Mouse (Mus musculus) olfactory bulb, adult 2 months (tissue): Measurements from ENCODE around the gene Acot3. TPM values are rescaled to one million over a fixed set of nuclear protein-coding genes. Genes with fewer than 3 reads are reported as not detected.
"Not testable (repeated sequence)": the region's sequence is repeated elsewhere in the genome, so short reads cannot be mapped to it uniquely, and the experiment has no call there.

ENCODE experiments used
- H3K27ac ChIP-seq: fragments of 200-500 bp; 2 replicates; pipeline ENCODE4 v1.5.1; 2012; ENCODE audit warnings: low read depth, low read length; ENCODE audit not compliant: insufficient read depth
- H3K4me1 ChIP-seq: fragments of 200-500 bp; 2 replicates; pipeline ENCODE4 v1.6.1; 2012; ENCODE audit warnings: low read length; ENCODE audit not compliant: control insufficient read depth, insufficient read depth
- H3K4me3 ChIP-seq: fragments of 200-500 bp; 2 replicates; pipeline ENCODE4 v1.5.1; 2012; ENCODE audit warnings: mild to moderate bottlenecking, low read depth, low read length, moderate library complexity; ENCODE audit not compliant: insufficient read depth
- CTCF ChIP-seq: fragments of 200-500 bp; IDR thresholded peaks from 2 replicates; pipeline ENCODE4 v1.5.1; 2012; ENCODE audit warnings: low read depth, mild to moderate bottlenecking, low read length, moderate library complexity; ENCODE audit not compliant: insufficient read depth
- POLR2A ChIP-seq: fragments of 200-500 bp; IDR thresholded peaks from 2 replicates; pipeline ENCODE4 v1.6.1; 2012; ENCODE audit warnings: mild to moderate bottlenecking, low read depth, low read length, moderate library complexity; ENCODE audit not compliant: insufficient read depth
- WGBS: fragments of 180-500 bp; shearing (Covaris S2); methylation state at CpG from one replicate; pipeline ENCODE4 v1.1.7; 2018; 5-methylcytosine and 5-hydroxymethylcytosine counted together
- polyA plus RNA-seq: library from polyadenylated mRNA; stranded (reverse); fragments of >200 nt; gene quantifications from 2 replicates; pipeline ENCODE4 v1.2.4, GENCODE M21; 2012; ENCODE audit warnings: low replicate concordance; ENCODE audit not compliant: missing spikeins, insufficient read depth, insufficient read length

Gene Acot3
- polyA plus RNA-seq, 1 experiment, result not detected

DNA sequence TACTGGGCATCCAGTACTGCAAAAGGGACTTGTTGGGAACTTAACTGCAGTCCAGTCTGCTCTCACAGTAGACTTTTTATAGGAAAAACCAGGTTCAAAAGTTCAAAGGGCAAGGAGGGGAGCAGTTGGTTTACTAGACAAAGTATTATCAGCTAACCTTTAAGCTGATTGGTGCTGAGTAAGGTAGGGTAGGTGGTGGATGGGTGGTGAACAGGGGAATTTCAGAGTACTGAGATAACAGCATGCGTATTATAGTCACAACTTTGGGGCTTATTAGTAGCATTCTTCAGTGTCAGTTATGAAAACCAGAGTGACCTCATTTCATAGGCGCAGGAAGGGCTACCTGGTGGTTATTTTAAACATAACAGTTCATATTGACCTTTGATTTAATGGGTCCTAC lies 47.7 kb downstream of the Acot3 start:
- TF ChIP-seq CTCF (no peak), POLR2A (no peak)
- no peak overlapping the region for H3K4me3 ChIP-seq
- WGBS, result 98% methylated on average over 2 of the region's 2 CpGs
- no peaks in the 10 kb centered on the region for H3K4me1 ChIP-seq
- no peak overlapping the region for H3K27ac ChIP-seq

DNA sequence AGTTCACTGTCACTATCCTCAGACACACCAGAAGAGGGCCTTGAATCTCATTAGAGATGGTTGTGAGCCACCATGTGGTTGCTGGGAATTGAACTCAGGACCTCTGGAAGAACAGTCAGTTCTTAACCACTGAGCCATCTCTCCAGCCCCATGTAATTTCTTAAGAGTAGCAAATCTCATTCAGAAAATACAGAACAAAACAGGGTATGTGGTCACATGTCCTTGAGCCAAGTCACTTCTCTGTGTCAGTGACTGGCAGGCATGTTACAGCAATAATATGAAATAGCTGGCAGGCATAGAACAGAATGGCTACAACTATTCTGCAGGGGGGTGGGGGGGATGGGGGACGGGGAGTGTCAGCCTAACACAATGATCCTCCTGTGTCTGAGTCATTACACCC lies 48.1 kb downstream of the Acot3 start:
- no peaks in the 10 kb centered on the region for H3K4me1 ChIP-seq
- H3K4me3 ChIP-seq, result no peak overlapping the region
- H3K27ac ChIP-seq, result no peak overlapping the region
- 11% methylated on average over 1 of the region's 1 CpGs for WGBS
- TF ChIP-seq POLR2A, result no peak
- TF ChIP-seq CTCF, result no peak

DNA sequence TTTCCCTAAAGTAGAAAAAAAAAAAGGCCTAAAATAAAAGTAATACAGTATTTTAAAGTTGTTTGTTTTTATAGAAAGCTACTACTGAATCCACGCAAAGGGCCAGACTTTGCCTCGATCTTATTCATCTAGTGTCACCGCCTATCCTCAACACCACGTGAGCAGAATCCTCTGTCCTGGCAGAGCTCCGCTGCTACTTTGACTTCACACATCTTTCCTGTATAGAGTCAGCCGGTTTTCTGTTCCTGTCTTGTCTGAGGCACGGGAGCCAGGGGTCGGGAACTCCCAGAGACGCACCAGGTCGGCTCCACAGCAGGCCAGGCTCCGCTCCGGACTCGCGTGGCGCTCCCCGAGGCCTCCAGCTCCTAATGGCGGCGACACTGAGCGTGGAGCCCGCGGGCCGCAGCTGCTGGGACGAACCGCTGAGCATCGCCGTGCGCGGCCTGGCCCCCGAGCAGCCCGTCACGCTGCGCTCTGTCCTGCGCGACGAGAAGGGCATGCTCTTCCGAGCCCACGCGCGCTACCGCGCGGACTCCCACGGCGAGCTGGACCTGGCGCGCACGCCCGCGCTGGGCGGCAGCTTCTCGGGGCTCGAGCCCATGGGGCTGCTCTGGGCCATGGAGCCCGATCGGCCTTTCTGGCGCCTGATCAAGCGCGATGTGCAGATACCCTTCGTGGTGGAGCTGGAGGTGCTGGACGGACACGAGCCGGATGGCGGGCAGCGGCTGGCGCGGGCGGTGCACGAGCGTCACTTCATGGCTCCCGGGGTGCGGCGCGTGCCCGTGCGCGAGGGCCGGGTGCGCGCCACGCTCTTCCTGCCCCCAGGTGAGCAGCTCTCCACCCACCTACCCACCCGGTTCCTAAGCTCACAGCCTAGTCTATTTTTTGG lies 48.9 kb downstream of the Acot3 start, which contains the start of gene Acot6:
Gene Acot6, plus strand, starts transcription at position 51 of the 889 bp plus-strand sequence.
- Histone ChIP-seq H3K4me3 (peak within 1 kb of the TSS; percentile 69), H3K27ac (peak within 1 kb of the TSS; percentile 87)
- under 1% methylated on average over 80 of the region's 80 CpGs for whole genome bisulfite sequencing
- not testable (repeated sequence) for H3K4me1 ChIP-seq

DNA sequence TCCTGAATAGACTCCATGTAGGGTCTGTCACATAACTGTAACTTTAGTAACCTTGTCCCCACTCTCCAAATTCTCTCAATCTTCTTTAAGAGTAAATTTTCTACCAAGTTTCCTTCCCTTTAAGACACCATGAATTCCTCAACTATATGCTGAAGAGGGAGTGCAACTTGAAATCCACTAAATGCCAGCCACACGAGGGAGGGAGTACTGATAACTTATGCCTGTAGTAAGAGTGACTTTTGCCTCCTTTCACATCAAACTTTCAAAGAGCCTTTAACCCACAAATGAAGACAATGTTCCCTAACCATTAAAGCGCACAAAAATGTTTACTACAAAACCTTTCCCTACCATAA lies 49.5 kb downstream of the Acot3 start:
- no peaks in the 10 kb centered on the region for H3K4me1 ChIP-seq
- peak overlapping the region; percentile 69 for H3K4me3 ChIP-seq
- WGBS, result 52% methylated on average over 2 of the region's 2 CpGs
- no peak for TF ChIP-seq CTCF
- no peak for TF ChIP-seq POLR2A
- H3K27ac ChIP-seq, result peak overlapping the region; percentile 87; the same call in 1 of the 2 replicates

DNA sequence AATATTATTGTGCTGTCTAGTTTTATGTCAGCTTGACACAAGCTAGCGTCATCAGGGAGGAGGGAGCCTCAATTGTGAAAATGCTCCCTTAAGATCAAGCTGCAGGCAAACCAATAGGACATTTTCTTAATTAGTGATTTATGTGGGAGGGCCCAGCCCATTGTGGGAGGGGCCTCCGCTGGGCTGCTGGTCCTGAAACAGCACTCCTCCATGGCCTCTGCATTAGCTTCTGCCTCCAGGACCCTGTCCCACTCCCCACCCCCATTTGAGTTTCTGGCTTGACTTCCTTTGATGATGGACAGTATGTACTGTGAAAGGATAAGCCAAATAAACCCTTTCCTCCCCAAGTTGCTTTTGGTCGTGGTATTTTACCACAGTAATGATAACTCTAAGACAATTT lies 55.1 kb downstream of the Acot3 start:
- 92% methylated on average over 3 of the region's 3 CpGs for WGBS
- no peak overlapping the region for H3K27ac ChIP-seq
- no peaks in the 10 kb centered on the region for H3K4me1 ChIP-seq
- TF ChIP-seq POLR2A, result no peak
- no peak for TF ChIP-seq CTCF
- H3K4me3 ChIP-seq, result no peak overlapping the region

DNA sequence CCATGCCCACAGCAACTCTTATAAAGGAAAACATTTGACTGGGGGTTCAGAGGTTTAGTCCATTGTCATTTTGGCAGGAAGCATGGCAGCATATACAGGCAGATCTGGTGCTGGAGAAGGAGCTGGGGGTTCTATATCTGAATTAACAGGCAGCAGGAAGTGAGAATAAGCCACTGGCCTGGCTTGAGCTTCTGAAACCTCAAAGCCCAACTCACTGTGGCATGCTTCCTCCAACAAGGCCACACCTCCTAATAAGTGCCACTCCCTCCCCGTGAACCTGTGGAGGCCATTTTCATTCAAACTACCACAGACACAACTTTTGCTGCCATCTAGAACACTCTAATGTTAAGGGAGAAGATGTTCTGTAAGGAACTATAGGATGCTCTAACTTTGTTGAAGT lies 55.7 kb downstream of the Acot3 start:
- Histone ChIP-seq H3K27ac (no peak overlapping the region), H3K4me3 (no peak overlapping the region), H3K4me1 (no peaks in the 10 kb centered on the region)
- WGBS, result 77% methylated on average over 1 of the region's 1 CpGs
- TF ChIP-seq POLR2A, result no peak
- TF ChIP-seq CTCF, result no peak

DNA sequence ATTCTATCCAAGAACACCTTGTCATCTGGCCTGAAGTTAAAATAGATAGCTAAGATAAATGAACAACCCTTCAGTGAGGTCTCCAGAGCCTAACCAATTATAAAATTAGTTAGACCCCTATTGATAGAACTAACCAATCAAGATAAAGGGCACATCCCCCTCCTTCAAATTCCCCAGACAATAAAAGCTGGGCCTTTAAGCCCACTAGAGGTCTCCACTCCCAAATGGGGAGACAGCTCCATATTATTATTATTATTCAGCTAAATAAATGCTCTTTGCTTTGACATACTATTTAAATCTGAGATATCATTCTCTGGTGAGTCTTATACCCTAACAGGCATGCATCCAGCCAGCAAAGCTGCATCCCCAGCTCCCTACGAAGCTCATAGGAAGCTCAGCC lies 58.0 kb downstream of the Acot3 start:
- no peaks in the 10 kb centered on the region for H3K4me1 ChIP-seq
- 82% methylated on average over 1 of the region's 1 CpGs for WGBS
- no peak overlapping the region for H3K4me3 ChIP-seq
- H3K27ac ChIP-seq, result no peak overlapping the region
- TF ChIP-seq POLR2A, result no peak
- no peak for TF ChIP-seq CTCF

Other genes starting within 250 kb of the Acot3 start
- not detected in 2 replicates for gene Numb, start 130.2 kb upstream of the Acot3 start, polyA plus RNA-seq
- gene Riox1, start 101.5 kb upstream of the Acot3 start, polyA plus RNA-seq, result not detected in 2 replicates
- gene Heatr4, start 67.3 kb upstream of the Acot3 start, polyA plus RNA-seq, result not detected in 2 replicates
- gene Acot2, start 64.3 kb upstream of the Acot3 start, polyA plus RNA-seq, result not detected in 2 replicates
- not detected in 2 replicates for gene Acot1, start 42.7 kb upstream of the Acot3 start, polyA plus RNA-seq
- not detected in 2 replicates for gene Acot4, start 13.8 kb upstream of the Acot3 start, polyA plus RNA-seq
- not detected in 2 replicates for gene Gm49366, start 13.2 kb upstream of the Acot3 start, polyA plus RNA-seq
- not detected in 2 replicates for gene Acot5, start 17.2 kb downstream of the Acot3 start, polyA plus RNA-seq
- gene Acot6, start 48.5 kb downstream of the Acot3 start, polyA plus RNA-seq, result not detected in 2 replicates
- not detected in 2 replicates for gene Dnal1, start 62.2 kb downstream of the Acot3 start, polyA plus RNA-seq
- gene Pnma1, start 96.3 kb downstream of the Acot3 start, polyA plus RNA-seq, result not detected in 2 replicates
- gene Elmsan1, start 166.7 kb downstream of the Acot3 start, polyA plus RNA-seq, result not detected in 2 replicates
- gene Ptgr2, start 233.1 kb downstream of the Acot3 start, polyA plus RNA-seq, result not detected in 2 replicates